Mouse (Mus musculus): Measurements from ENCODE around the gene Gsto1. TPM values are rescaled to one million over a fixed set of nuclear protein-coding genes. Genes with fewer than 3 reads are reported as not detected.

Gsto1 gene
- polyA plus RNA-seq, 1 experiment from 2014 or later = 105 TPM

DNA sequence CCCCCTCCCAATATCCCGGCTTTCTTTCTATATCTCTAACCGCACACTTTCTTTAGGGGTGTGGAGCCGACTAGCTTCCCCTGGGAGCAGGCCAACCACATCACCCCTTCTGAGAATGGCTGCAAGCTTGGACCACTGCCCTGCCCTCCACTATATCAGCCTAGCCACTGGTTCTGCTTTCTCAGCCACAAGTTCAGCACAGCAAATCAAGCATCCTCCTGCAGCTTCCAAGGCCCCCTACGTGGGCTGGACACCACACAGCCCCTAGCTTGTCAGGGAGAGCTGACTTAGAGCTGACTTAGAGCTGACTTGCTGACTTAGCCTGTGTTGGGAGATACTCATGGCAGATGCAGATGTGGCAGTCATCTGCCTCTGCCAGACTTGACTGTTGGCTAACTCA lies 50.3 kb downstream of the Gsto1 start:
- H3K36me3 ChIP-seq (ENCODE audit: control insufficient read depth, insufficient read depth, low read length) = no peaks in the 10 kb centered on the region
- 88% methylated on average over 4 of the region's 4 CpGs for WGBS
- H3K27me3 ChIP-seq (replicated peaks; ENCODE audit: control insufficient read depth, insufficient read depth, low read length) = no peaks in the 10 kb centered on the region
- no peak overlapping the region for H3K27ac ChIP-seq (ENCODE audit: low read depth, low read length)
- H3K4me2 ChIP-seq (ENCODE audit: low read length) = no peak overlapping the region
- no peaks in the 10 kb centered on the region for H3K9me3 ChIP-seq (replicated peaks; ENCODE audit: control insufficient read depth, low read length)
- H3K9ac ChIP-seq (ENCODE audit: low read length) = no peak overlapping the region
- H3K4me1 ChIP-seq (ENCODE audit: control insufficient read depth, insufficient read depth, low read length) = peaks cover 13% of the 10 kb centered on the region
- ATAC-seq (no peak), DNase-seq (ENCODE audit: low spot score) (no peak)
- no peak overlapping the region for H3K4me3 ChIP-seq (ENCODE audit: low read depth, low read length)

DNA sequence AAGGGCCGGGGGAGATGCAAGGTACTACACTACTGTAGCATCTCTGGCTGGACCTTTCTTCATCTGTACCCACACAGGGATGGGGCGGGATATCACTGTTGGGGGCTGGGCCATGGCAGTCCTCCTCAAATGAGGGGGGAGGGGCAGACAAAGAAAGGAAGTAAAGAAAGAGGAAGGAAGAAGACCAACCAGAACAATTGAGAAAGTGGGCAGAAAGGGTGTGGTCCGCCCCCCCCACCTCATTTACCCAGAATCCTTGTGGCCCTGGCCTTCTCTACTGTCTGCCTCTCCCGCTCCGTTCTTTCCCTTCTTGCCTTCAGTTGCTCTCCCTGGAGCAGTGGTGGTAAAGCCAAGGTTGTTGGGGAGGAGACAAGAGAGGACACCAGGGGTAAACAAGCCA lies 50.8 kb downstream of the Gsto1 start:
- Histone ChIP-seq H3K4me3 (ENCODE audit: low read depth, low read length) (no peak overlapping the region), H3K9ac (ENCODE audit: low read length) (no peak overlapping the region), H3K27me3 (replicated peaks; ENCODE audit: control insufficient read depth, insufficient read depth, low read length) (no peaks in the 10 kb centered on the region), H3K4me1 (ENCODE audit: control insufficient read depth, insufficient read depth, low read length) (peaks cover 16% of the 10 kb centered on the region), H3K27ac (ENCODE audit: low read depth, low read length) (no peak overlapping the region), H3K9me3 (replicated peaks; ENCODE audit: control insufficient read depth, low read length) (no peaks in the 10 kb centered on the region), H3K4me2 (ENCODE audit: low read length) (no peak overlapping the region), H3K36me3 (ENCODE audit: control insufficient read depth, insufficient read depth, low read length) (no peaks in the 10 kb centered on the region)
- 84% methylated on average over 5 of the region's 5 CpGs for WGBS
- DNase-seq (ENCODE audit: low spot score) (no peak), ATAC-seq (no peak)

- peaks cover 16% of the 10 kb centered on the region for H3K4me1 ChIP-seq (ENCODE audit: control insufficient read depth, insufficient read depth, low read length)
- no peaks in the 10 kb centered on the region for H3K36me3 ChIP-seq (ENCODE audit: control insufficient read depth, insufficient read depth, low read length)
- DNase-seq (ENCODE audit: low spot score) (no peak), ATAC-seq (no peak)
- H3K27me3 ChIP-seq (replicated peaks; ENCODE audit: control insufficient read depth, insufficient read depth, low read length) = no peaks in the 10 kb centered on the region
- H3K4me3 ChIP-seq (ENCODE audit: low read depth, low read length) = no peak overlapping the region
- H3K4me2 ChIP-seq (ENCODE audit: low read length) = no peak overlapping the region
- no peak overlapping the region for H3K27ac ChIP-seq (ENCODE audit: low read depth, low read length)
- no peaks in the 10 kb centered on the region for H3K9me3 ChIP-seq (replicated peaks; ENCODE audit: control insufficient read depth, low read length)
- no peak overlapping the region for H3K9ac ChIP-seq (ENCODE audit: low read length)
- 89% methylated on average over 9 of the region's 9 CpGs for WGBS
Measured at GRCm38 (mm10) chr19:47907596-47907995, 52.8 kb downstream of the Gsto1 start.

DNA sequence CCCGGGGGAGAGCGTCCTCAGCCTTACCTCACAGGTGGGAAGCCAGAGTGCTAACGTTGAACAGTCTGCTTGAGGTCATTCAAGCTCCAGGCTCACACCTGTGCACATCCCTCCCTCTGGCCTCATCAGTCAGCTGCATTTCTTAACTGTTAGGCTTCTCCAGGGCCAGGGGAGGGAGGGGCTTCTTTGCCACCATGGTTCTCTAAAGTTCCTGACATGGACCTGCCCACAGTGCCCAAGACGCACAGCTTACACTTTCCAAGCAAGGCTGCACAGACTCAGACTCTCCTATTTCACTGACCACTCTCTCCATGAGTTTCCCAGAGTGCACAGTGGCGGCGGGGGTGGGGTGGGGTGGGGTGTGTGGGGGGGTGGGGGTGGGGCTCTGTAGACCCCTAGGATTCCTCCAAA lies 54.2 kb downstream of the Gsto1 start:
- ATAC-seq (peak; percentile 57), DNase-seq (ENCODE audit: low spot score) (no peak)
- Histone ChIP-seq H3K9ac (ENCODE audit: low read length) (peak overlapping the region; percentile 69), H3K27me3 (replicated peaks; ENCODE audit: control insufficient read depth, insufficient read depth, low read length) (no peaks in the 10 kb centered on the region), H3K4me2 (ENCODE audit: low read length) (peak overlapping the region; percentile 55), H3K4me3 (ENCODE audit: low read depth, low read length) (peak overlapping the region; percentile 26; the same call in 1 of the 2 replicates), H3K36me3 (ENCODE audit: control insufficient read depth, insufficient read depth, low read length) (no peaks in the 10 kb centered on the region), H3K9me3 (replicated peaks; ENCODE audit: control insufficient read depth, low read length) (no peaks in the 10 kb centered on the region), H3K27ac (ENCODE audit: low read depth, low read length) (peak overlapping the region; percentile 92), H3K4me1 (ENCODE audit: control insufficient read depth, insufficient read depth, low read length) (peaks cover 16% of the 10 kb centered on the region)
- WGBS = 16% methylated on average over 6 of the region's 6 CpGs

GRCm38 (mm10) chr19:47909387-47910116 lies 54.8 kb downstream of the Gsto1 start:
- Histone ChIP-seq H3K4me1 (ENCODE audit: control insufficient read depth, insufficient read depth, low read length) (peaks cover 16% of the 10 kb centered on the region), H3K4me3 (ENCODE audit: low read depth, low read length) (peak overlapping the region; percentile 26), H3K27me3 (replicated peaks; ENCODE audit: control insufficient read depth, insufficient read depth, low read length) (no peaks in the 10 kb centered on the region), H3K36me3 (ENCODE audit: control insufficient read depth, insufficient read depth, low read length) (no peaks in the 10 kb centered on the region), H3K9me3 (replicated peaks; ENCODE audit: control insufficient read depth, low read length) (no peaks in the 10 kb centered on the region), H3K9ac (ENCODE audit: low read length) (peak overlapping the region; percentile 69), H3K4me2 (ENCODE audit: low read length) (peak overlapping the region; percentile 55), H3K27ac (ENCODE audit: low read depth, low read length) (peak overlapping the region; percentile 92)
- DNase-seq (ENCODE audit: low spot score) = peak; percentile 82
- ATAC-seq = peak; percentile 86
- under 1% methylated on average over 10 of the region's 10 CpGs for WGBS

DNA sequence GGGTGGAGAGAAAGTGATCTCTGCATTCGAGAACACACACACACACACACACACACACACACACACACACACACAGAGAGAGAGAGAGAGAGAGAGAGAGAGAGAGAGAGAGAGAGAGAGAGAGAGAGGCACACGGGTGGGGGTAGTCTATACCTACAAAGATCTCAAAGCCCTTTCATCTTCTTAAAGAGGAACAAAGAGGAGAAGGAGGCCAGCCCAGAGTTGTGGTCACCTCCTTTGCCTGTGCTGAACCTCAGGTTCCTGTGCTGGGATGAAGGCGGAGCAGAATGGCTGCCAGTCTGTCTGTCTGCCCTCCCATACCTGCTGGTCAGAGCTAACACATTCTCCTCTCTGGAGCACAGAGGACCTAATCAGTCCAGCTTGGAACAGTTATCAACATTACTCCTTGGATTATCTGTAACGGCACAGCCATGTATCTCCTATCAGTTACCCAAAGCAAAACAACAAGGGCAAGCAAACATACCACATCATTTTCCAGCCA lies 55.4 kb downstream of the Gsto1 start:
- Histone ChIP-seq H3K36me3 (ENCODE audit: control insufficient read depth, insufficient read depth, low read length) (no peaks in the 10 kb centered on the region), H3K4me2 (ENCODE audit: low read length) (peak overlapping the region; percentile 55), H3K27me3 (replicated peaks; ENCODE audit: control insufficient read depth, insufficient read depth, low read length) (no peaks in the 10 kb centered on the region), H3K9me3 (replicated peaks; ENCODE audit: control insufficient read depth, low read length) (no peaks in the 10 kb centered on the region), H3K9ac (ENCODE audit: low read length) (peak overlapping the region; percentile 69), H3K4me3 (ENCODE audit: low read depth, low read length) (no peak overlapping the region), H3K4me1 (ENCODE audit: control insufficient read depth, insufficient read depth, low read length) (peaks cover 16% of the 10 kb centered on the region), H3K27ac (ENCODE audit: low read depth, low read length) (peak overlapping the region; percentile 92)
- ATAC-seq = peak; percentile 32; the same call in 1 of the 2 replicates
- 41% methylated on average over 4 of the region's 4 CpGs for WGBS
- DNase-seq (ENCODE audit: low spot score) = no peak

- no peak overlapping the region for H3K9ac ChIP-seq (ENCODE audit: low read length)
- H3K9me3 ChIP-seq (replicated peaks; ENCODE audit: control insufficient read depth, low read length) = no peaks in the 10 kb centered on the region
- no peak overlapping the region for H3K4me2 ChIP-seq (ENCODE audit: low read length)
- DNase-seq (ENCODE audit: low spot score) = no peak
- peaks cover 16% of the 10 kb centered on the region for H3K4me1 ChIP-seq (ENCODE audit: control insufficient read depth, insufficient read depth, low read length)
- no peak overlapping the region for H3K4me3 ChIP-seq (ENCODE audit: low read depth, low read length)
- H3K27me3 ChIP-seq (replicated peaks; ENCODE audit: control insufficient read depth, insufficient read depth, low read length) = no peaks in the 10 kb centered on the region
- ATAC-seq = no peak
- 83% methylated on average over 4 of the region's 4 CpGs for WGBS
- H3K27ac ChIP-seq (ENCODE audit: low read depth, low read length) = no peak overlapping the region
- no peaks in the 10 kb centered on the region for H3K36me3 ChIP-seq (ENCODE audit: control insufficient read depth, insufficient read depth, low read length)
Measured at GRCm38 (mm10) chr19:47910751-47911150, 56.0 kb downstream of the Gsto1 start.

- ATAC-seq (no peak), DNase-seq (ENCODE audit: low spot score) (no peak)
- Histone ChIP-seq H3K4me2 (ENCODE audit: low read length) (no peak overlapping the region), H3K4me1 (ENCODE audit: control insufficient read depth, insufficient read depth, low read length) (peaks cover 30% of the 10 kb centered on the region), H3K9me3 (replicated peaks; ENCODE audit: control insufficient read depth, low read length) (no peaks in the 10 kb centered on the region), H3K4me3 (ENCODE audit: low read depth, low read length) (no peak overlapping the region), H3K27me3 (replicated peaks; ENCODE audit: control insufficient read depth, insufficient read depth, low read length) (no peaks in the 10 kb centered on the region), H3K9ac (ENCODE audit: low read length) (no peak overlapping the region), H3K27ac (ENCODE audit: low read depth, low read length) (no peak overlapping the region), H3K36me3 (ENCODE audit: control insufficient read depth, insufficient read depth, low read length) (no peaks in the 10 kb centered on the region)
- 94% methylated on average over 7 of the region's 7 CpGs for WGBS
Measured at GRCm38 (mm10) chr19:47913344-47913743, 58.6 kb downstream of the Gsto1 start.

- no peaks in the 10 kb centered on the region for H3K36me3 ChIP-seq (ENCODE audit: control insufficient read depth, insufficient read depth, low read length)
- ATAC-seq = no peak
- H3K4me1 ChIP-seq (ENCODE audit: control insufficient read depth, insufficient read depth, low read length) = peaks cover 27% of the 10 kb centered on the region
- no peak for DNase-seq (ENCODE audit: low spot score)
- H3K9me3 ChIP-seq (replicated peaks; ENCODE audit: control insufficient read depth, low read length) = no peaks in the 10 kb centered on the region
- 94% methylated on average over 4 of the region's 4 CpGs for WGBS
- no peak overlapping the region for H3K4me3 ChIP-seq (ENCODE audit: low read depth, low read length)
- no peak overlapping the region for H3K27ac ChIP-seq (ENCODE audit: low read depth, low read length)
- H3K4me2 ChIP-seq (ENCODE audit: low read length) = no peak overlapping the region
- H3K27me3 ChIP-seq (replicated peaks; ENCODE audit: control insufficient read depth, insufficient read depth, low read length) = no peaks in the 10 kb centered on the region
- H3K9ac ChIP-seq (ENCODE audit: low read length) = no peak overlapping the region
Measured at GRCm38 (mm10) chr19:47914191-47914590, 59.4 kb downstream of the Gsto1 start.

Measured in forebrain, embryonic 14.5 days (tissue).